Mouse (Mus musculus) neural tube, embryonic 11.5 days (tissue): ENCODE results near the gene Ctrc. TPM values are rescaled to one million over a fixed set of nuclear protein-coding genes. Genes with fewer than 3 reads are reported as not detected.
A peak's percentile ranks its signal among the peaks of the same experiment; 100 is the strongest.

Experiments
- ATAC-seq: fragments of 200-750 bp; cut with Nextera tagmentation; 2 replicates; pipeline ENCODE4 v1.8.0; 2017; ENCODE audit warnings: moderate number of reproducible peaks, mild to moderate bottlenecking, moderate TSS enrichment, moderate library complexity; ENCODE audit not compliant: insufficient read depth, low FRiP score, low TSS enrichment
- DNase-seq: peaks from one replicate; pipeline ENCODE4 v3.0.0-alpha.2; 2015; ENCODE audit warnings: low spot score
- H3K27ac ChIP-seq: fragments of 300-500 bp; sonication (generic); 2 replicates; pipeline ENCODE4 v1.5.1; 2014; ENCODE audit warnings: low read depth, mild to moderate bottlenecking, low read length
- H3K27me3 ChIP-seq: fragments of 300-500 bp; sonication (generic); 2 replicates; pipeline ENCODE4 v1.6.1; 2014; ENCODE audit warnings: mild to moderate bottlenecking, low read length, mixed read lengths; ENCODE audit not compliant: control insufficient read depth, insufficient read depth
- H3K36me3 ChIP-seq: fragments of 300-500 bp; sonication (generic); 2 replicates; pipeline ENCODE4 v1.6.1; 2014; ENCODE audit warnings: mild to moderate bottlenecking, low read length, moderate library complexity, mixed read lengths; ENCODE audit not compliant: control insufficient read depth, insufficient read depth
- H3K4me1 ChIP-seq: fragments of 300-500 bp; sonication (generic); 2 replicates; pipeline ENCODE4 v1.6.1; 2014; ENCODE audit warnings: low read length, mixed read lengths; ENCODE audit not compliant: control insufficient read depth, insufficient read depth
- H3K4me2 ChIP-seq: fragments of 300-500 bp; sonication (generic); 2 replicates; pipeline ENCODE4 v1.6.1; 2014; ENCODE audit warnings: low read depth, mild to moderate bottlenecking, moderate library complexity
- H3K4me3 ChIP-seq: fragments of 300-500 bp; sonication (generic); 2 replicates; pipeline ENCODE4 v1.5.1; 2014; ENCODE audit warnings: low read depth, low read length
- H3K9ac ChIP-seq: fragments of 300-500 bp; sonication (generic); 2 replicates; pipeline ENCODE4 v1.6.1; 2014; ENCODE audit warnings: mild to moderate bottlenecking, low read length
- H3K9me3 ChIP-seq: fragments of 300-500 bp; sonication (generic); 2 replicates; pipeline ENCODE4 v1.6.1; 2016; ENCODE audit warnings: low read length; ENCODE audit not compliant: control insufficient read depth
- WGBS: fragments of 180-500 bp; shearing (Covaris S2); extraction: QIAGEN DNeasy Blood & Tissue Kit; methylation state at CpG from one replicate; pipeline ENCODE4 v1.1.7; 2014; 5-methylcytosine and 5-hydroxymethylcytosine counted together
- polyA plus RNA-seq: library from polyadenylated mRNA; unstranded; fragments of >200 nt; fragmentation: Nextera tagmentation; extraction: Ambion mirVana; gene quantifications from 2 replicates; pipeline ENCODE4 v1.2.1, GENCODE M21; 2014

Gene Ctrc
- polyA plus RNA-seq, 1 experiment from 2014 or later: not detected

GRCm38 (mm10) chr4:141805886-141806285 lies 40.3 kb downstream of the Ctrc start:
- Histone ChIP-seq H3K27ac (no peak overlapping the region), H3K27me3 (no peaks in the 10 kb centered on the region), H3K9ac (no peak overlapping the region), H3K4me2 (no peak overlapping the region), H3K4me1 (no peaks in the 10 kb centered on the region), H3K36me3 (peaks cover 7% of the 10 kb centered on the region), H3K4me3 (no peak overlapping the region), H3K9me3 (no peaks in the 10 kb centered on the region)
- WGBS: 91% methylated on average over 8 of the region's 8 CpGs
- ATAC-seq: no peak
- DNase-seq: no peak

- peaks cover 3% of the 10 kb centered on the region; the same call in 1 of the 2 replicates for H3K36me3 ChIP-seq
- no peak for ATAC-seq
- no peak for DNase-seq
Observed at GRCm38 (mm10) chr4:141804105-141804504, 42.1 kb downstream of the Ctrc start.

GRCm38 (mm10) chr4:141797545-141797944 lies 48.6 kb downstream of the Ctrc start:
- no peak overlapping the region for H3K27ac ChIP-seq
- no peak for DNase-seq
- no peak overlapping the region for H3K9ac ChIP-seq
- no peak overlapping the region for H3K4me3 ChIP-seq
- H3K4me1 ChIP-seq: peaks cover 5% of the 10 kb centered on the region; the same call in 1 of the 2 replicates
- H3K36me3 ChIP-seq: peaks cover 4% of the 10 kb centered on the region; the same call in 1 of the 2 replicates
- no peaks in the 10 kb centered on the region for H3K27me3 ChIP-seq
- H3K4me2 ChIP-seq: no peak overlapping the region
- H3K9me3 ChIP-seq: no peaks in the 10 kb centered on the region
- ATAC-seq: no peak
- 92% methylated on average over 5 of the region's 5 CpGs for WGBS

More at GRCm38 (mm10) chr4:141804105-141804504, 42.1 kb downstream of the Ctrc start:
- Histone ChIP-seq H3K4me3 (no peak overlapping the region), H3K27ac (no peak overlapping the region), H3K9ac (no peak overlapping the region), H3K4me2 (no peak overlapping the region), H3K9me3 (no peaks in the 10 kb centered on the region), H3K4me1 (no peaks in the 10 kb centered on the region), H3K27me3 (no peaks in the 10 kb centered on the region)
- 92% methylated on average over 4 of the region's 4 CpGs for WGBS

GRCm38 (mm10) chr4:141796954-141797353 lies 49.2 kb downstream of the Ctrc start:
- no peaks in the 10 kb centered on the region for H3K27me3 ChIP-seq
- no peak for ATAC-seq
- no peak for DNase-seq
- H3K4me1 ChIP-seq: peaks cover 5% of the 10 kb centered on the region; the same call in 1 of the 2 replicates
- WGBS: 92% methylated on average over 4 of the region's 4 CpGs
- no peak overlapping the region for H3K27ac ChIP-seq
- no peak overlapping the region for H3K4me2 ChIP-seq
- H3K9ac ChIP-seq: no peak overlapping the region
- H3K4me3 ChIP-seq: no peak overlapping the region
- H3K36me3 ChIP-seq: peaks cover 4% of the 10 kb centered on the region; the same call in 1 of the 2 replicates
- no peaks in the 10 kb centered on the region for H3K9me3 ChIP-seq

GRCm38 (mm10) chr4:141796356-141796755 lies 49.8 kb downstream of the Ctrc start:
- no peak overlapping the region for H3K9ac ChIP-seq
- H3K27me3 ChIP-seq: no peaks in the 10 kb centered on the region
- no peak overlapping the region for H3K4me2 ChIP-seq
- 91% methylated on average over 7 of the region's 7 CpGs for WGBS
- no peak overlapping the region for H3K4me3 ChIP-seq
- no peaks in the 10 kb centered on the region for H3K9me3 ChIP-seq
- DNase-seq (no peak), ATAC-seq (no peak)
- peaks cover 4% of the 10 kb centered on the region; the same call in 1 of the 2 replicates for H3K36me3 ChIP-seq
- peaks cover 5% of the 10 kb centered on the region; the same call in 1 of the 2 replicates for H3K4me1 ChIP-seq
- H3K27ac ChIP-seq: no peak overlapping the region

- peaks cover 4% of the 10 kb centered on the region; the same call in 1 of the 2 replicates for H3K36me3 ChIP-seq
- no peak for ATAC-seq
- H3K9me3 ChIP-seq: no peaks in the 10 kb centered on the region
- H3K4me3 ChIP-seq: peak overlapping the region; percentile 65
- DNase-seq: no peak
- H3K27me3 ChIP-seq: no peaks in the 10 kb centered on the region
- H3K27ac ChIP-seq: peak overlapping the region; percentile 86
- H3K4me2 ChIP-seq: peak overlapping the region; percentile 64
- H3K4me1 ChIP-seq: peaks cover 11% of the 10 kb centered on the region
- H3K9ac ChIP-seq: peak overlapping the region; percentile 71
- WGBS: 16% methylated on average over 5 of the region's 5 CpGs
Observed at GRCm38 (mm10) chr4:141794152-141794535, 52.0 kb downstream of the Ctrc start.

GRCm38 (mm10) chr4:141793282-141794151 lies 52.6 kb downstream of the Ctrc start, which contains the start of gene Casp9:
Gene Casp9, plus strand, starts transcription at chr4:141793612.
- peak within 1 kb of the TSS; percentile 71 for H3K9ac ChIP-seq
- under 1% methylated on average over 65 of the region's 80 CpGs for WGBS
- H3K9me3 ChIP-seq: no peaks in the 10 kb centered on the region
- ATAC-seq (peak; percentile 84), DNase-seq (peak; percentile 98)
- peak within 1 kb of the TSS; percentile 65 for H3K4me3 ChIP-seq
- peak within 1 kb of the TSS; percentile 86 for H3K27ac ChIP-seq
- no peaks in the 10 kb centered on the region for H3K27me3 ChIP-seq
- H3K36me3 ChIP-seq: peaks cover 4% of the 10 kb centered on the region; the same call in 1 of the 2 replicates
- H3K4me1 ChIP-seq: peaks cover 11% of the 10 kb centered on the region
- H3K4me2 ChIP-seq: peak within 1 kb of the TSS; percentile 64

- no peaks in the 10 kb centered on the region for H3K27me3 ChIP-seq
- WGBS: 9% methylated on average over 10 of the region's 10 CpGs
- no peak for DNase-seq
- peaks cover 4% of the 10 kb centered on the region; the same call in 1 of the 2 replicates for H3K36me3 ChIP-seq
- peak overlapping the region; percentile 65 for H3K4me3 ChIP-seq
- no peaks in the 10 kb centered on the region for H3K9me3 ChIP-seq
- H3K4me1 ChIP-seq: peaks cover 11% of the 10 kb centered on the region
- H3K27ac ChIP-seq: peak overlapping the region; percentile 86
- peak overlapping the region; percentile 64 for H3K4me2 ChIP-seq
- 0 out of 2 replicates have a peak overlapping the region, but pooled peaks have one; percentile 5 for H3K9ac ChIP-seq
- ATAC-seq: no peak
Observed at GRCm38 (mm10) chr4:141792554-141793281, 53.4 kb downstream of the Ctrc start.
